Mouse (Mus musculus) forelimb bud, embryonic 11.5 days (tissue): Measurements from ENCODE around the gene Spaar.
"Not testable (repeated sequence)": the region's sequence is repeated elsewhere in the genome, so short reads cannot be mapped to it uniquely, and the experiment has no call there.

Experiments
- DNase-seq: peaks from one replicate; pipeline ENCODE4 v3.0.0-alpha.2; 2012; ENCODE audit warnings: low read depth, low spot score

The Spaar gene

DNA sequence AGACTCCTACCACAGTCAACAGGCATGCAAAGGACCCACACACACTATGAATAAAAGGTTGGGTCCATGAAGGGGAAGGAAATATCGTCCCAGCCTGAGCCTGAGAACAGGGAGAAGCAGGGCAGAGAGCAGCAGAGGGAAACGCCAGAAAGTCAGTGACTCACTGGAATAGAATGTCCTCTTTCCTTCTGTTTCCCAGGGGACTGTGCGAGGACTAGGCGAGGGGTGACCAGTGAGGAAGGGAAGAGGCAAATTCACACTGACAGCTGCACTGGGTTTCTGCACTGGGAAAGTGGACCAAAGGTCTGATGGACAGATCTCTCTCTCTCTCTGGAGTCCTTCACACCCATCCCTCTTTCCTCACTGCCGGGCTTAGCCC lies 1.3 kb upstream of the Spaar start:
- no peak for DNase-seq

DNA sequence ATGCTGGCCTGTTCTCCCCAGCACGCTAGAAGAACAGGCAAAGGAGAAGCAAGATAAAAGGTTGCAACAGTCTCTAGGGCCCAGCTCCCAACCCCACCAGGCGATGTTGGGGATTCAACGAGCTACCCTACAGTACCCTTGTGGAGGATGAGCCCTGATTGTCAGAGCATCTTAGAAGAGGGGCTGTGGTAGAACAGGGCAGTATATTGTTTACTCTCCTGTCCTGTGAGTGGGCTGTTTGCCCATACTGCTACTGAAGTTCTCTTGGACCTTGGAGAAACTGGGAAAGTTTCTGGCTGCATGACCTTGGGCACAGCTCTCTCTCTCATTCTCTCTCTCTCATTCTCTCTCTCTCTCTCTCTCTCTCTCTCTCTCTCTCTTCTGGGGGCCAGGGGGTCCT lies 708 bp upstream of the Spaar start:
- no peak for DNase-seq

GRCm38 (mm10) chr4:43730750-43731297 lies 990 bp downstream of the Spaar start:
- no peak for DNase-seq

- no peak for DNase-seq
These were observed 2.3 kb downstream of the Spaar start for GRCm38 (mm10) chr4:43732171-43732570.

DNA sequence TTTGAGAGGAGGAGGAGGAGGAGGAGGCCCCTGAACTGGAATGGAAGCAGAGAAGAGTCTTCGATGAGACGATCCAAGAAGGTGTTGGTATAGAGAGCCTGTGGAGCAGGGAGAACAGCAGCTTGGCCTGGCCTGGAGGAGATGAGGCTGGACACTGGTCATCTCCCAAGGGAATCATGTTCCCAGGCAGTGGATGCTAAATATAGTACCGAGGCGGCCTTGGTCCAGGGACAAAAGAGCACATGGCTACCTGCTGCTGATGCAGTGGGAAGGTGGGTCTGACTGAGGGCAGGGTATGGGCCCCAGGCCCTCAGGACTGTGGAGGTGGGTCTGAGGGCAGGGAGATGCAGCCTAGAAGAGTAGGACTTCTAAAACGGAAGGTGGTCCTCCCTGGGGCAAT lies 3.4 kb downstream of the Spaar start:
- no peak for DNase-seq

- no peak for DNase-seq
These were observed 7.3 kb downstream of the Spaar start for GRCm38 (mm10) chr4:43737144-43737543.

GRCm38 (mm10) chr4:43738989-43739674 lies 9.3 kb downstream of the Spaar start:
- no peak for DNase-seq

- DNase-seq: no peak
These were observed 11.7 kb downstream of the Spaar start for GRCm38 (mm10) chr4:43741526-43741925.

DNA sequence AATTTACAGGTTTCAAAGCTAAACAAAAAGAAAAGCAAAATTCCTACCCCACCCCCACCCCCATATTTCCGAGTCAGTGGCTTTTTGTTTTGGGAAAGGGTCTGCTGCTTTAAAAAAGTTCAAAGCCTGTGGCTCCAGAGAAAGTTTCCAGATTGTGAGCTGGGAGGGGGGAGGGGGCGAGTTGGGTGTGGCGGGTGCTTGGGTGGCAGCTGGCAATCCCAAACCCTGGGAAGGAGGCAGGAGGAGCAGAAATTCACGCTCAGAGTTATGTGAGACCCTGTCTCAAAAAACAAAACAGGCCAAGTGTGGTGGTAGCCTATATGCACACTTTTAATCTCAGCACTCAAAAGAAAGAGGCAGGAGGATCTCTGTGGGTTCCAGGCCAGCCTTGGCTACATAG lies 12.8 kb downstream of the Spaar start:
- DNase-seq: no peak

DNA sequence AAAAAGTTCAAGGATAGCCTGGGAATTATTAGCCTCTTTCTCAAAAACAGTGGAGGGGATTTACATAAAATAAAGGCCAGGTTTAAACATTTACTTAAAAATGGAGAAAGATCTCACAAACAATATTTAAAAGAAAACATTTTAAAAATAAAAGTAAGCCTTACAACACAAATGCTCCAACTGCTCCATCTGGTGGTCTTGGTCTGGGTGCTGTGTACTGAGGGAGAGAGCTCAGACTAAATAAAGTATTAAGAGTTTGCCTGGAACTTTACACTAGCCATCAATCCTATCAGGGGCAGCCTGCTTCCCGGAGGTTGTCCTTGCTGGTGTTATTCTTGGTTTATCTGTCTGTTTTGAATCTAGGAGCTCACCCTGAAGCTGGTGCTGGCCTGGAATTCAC lies 13.3 kb downstream of the Spaar start:
- DNase-seq: no peak

GRCm38 (mm10) chr4:43745187-43745586 lies 15.4 kb downstream of the Spaar start:
- peak; percentile 41 for DNase-seq

- DNase-seq: no peak
These were observed 27.4 kb downstream of the Spaar start for GRCm38 (mm10) chr4:43757213-43757612.

DNA sequence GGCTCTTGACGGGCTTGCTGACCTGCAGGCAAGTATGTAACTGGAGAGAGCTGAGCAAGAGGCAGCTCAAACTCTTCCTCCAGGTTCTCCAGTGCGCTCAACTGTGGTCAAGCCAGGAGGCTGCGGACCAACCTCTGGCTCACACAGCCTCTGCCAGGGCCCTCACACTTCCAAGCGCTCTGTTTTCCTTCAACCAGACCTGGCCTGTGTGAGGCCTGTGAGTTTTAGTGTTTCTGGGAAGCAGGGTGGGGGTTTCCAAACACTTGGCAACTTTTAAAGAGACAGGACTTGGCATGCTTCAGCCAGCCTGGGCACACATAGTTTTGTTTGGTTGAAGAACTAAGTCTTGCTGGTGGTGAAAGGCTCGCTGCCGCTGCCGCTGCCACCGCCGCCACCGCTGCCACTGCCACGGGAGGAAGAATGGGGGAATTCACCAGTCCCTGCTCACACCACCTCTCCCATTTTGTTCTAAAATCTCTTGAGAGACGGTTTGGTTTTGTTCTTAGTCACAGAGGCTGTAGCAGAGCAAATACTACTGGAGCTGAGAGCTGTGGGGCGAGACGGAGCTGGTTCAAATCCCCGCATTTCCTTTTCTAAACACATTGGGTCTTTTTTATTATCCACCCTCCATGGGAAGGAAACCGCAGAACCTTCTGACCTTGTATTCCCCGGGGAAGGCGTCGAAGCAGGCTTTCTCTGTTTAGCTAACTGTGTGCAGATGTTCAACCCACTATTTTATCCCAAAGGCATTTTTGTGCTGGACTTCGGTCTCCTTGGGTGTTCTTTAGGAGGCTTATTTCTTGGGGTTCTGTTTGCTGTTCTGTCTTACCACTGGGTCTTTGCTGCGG lies 30.0 kb downstream of the Spaar start:
- peak; percentile 43 for DNase-seq

DNA sequence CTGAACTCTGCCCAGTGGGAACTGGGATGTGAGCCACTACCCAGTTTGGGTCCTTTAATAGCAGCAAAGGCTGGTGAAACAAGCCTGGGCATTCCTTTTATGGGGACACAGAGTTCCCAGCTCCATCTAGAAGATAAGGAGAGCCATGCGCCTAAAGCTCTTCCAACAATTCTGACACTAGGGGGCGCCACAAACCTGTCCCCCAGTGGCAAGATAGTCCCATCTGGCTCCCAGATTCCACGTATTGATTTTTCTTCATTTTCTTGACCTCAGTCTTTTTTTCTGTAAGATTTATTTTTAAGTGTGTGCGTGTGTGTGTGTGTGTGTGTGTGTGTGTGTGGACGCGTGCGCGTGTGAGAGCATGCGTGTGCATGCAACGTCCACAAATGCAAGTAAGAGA lies 30.6 kb downstream of the Spaar start:
- DNase-seq: no peak

DNA sequence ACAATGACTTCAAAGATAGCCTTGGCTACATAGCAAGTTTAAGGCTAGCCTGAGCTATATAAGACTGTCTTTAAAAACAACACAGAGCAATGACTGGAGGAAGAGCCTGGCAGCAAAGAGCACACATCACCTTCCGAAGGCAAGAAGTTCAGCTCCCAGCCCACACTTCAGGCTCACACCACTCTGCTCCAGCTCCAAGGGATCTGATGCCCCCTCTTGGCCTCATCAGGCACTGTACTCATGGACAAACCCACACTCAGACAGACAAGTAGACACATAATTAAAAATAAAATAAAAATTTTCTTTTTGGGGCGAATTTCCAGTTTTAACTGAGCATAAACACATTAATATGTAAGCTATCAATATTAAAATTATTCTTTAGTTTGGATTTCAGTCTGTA lies 31.5 kb downstream of the Spaar start:
- DNase-seq: no peak

GRCm38 (mm10) chr4:43763410-43763809 lies 33.6 kb downstream of the Spaar start:
- DNase-seq: peak; percentile 59

GRCm38 (mm10) chr4:43768341-43768740 lies 38.5 kb downstream of the Spaar start:
- DNase-seq: no peak

DNA sequence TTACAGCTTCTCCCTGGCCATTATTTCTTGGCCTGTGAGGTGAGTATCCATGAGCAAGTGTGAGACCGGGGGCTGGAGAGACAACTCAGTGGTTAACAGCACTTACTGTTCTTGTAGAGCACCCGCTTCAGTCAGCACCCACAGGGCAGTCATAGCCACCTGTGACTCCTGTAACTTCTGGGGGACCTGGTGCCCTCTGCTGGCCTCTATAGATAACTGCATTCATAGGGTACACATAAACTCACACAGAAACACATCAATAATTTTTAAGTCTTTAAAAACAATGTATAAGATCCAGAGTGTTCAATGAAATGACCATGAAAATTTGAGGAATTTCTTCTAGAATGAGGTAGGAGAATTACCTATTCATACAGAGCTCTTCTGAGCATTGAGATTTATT lies 39.5 kb downstream of the Spaar start:
- no peak for DNase-seq

DNA sequence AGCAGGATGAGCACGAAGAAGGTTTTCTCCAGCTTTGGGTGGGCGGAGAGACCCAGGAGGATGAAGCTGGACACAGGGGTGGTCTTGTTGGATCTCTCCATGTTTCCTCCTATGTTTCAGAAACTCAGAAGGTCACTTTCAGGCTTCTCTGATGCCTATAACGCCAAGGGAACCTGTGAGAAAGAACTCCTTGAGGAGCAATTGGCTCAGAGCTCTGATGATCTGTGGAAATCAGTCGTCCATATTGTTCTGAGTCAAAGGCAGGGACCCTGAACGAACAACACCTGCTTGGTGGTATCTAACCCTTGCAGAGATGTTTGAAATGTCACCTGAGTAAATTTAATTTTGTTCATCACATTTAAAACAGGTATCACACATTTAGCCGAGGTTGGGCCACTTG lies 41.1 kb downstream of the Spaar start, which contains the start of gene Olfr159:
Olfr159 (minus strand) TSS at position 101 of the 400 bp plus-strand sequence.
- no peak for DNase-seq

- DNase-seq: no peak
These were observed 41.8 kb downstream of the Spaar start for GRCm38 (mm10) chr4:43771626-43772025.

- no peak for DNase-seq
These were observed 42.5 kb downstream of the Spaar start for GRCm38 (mm10) chr4:43772304-43772703.

GRCm38 (mm10) chr4:43795296-43795695 lies 65.5 kb downstream of the Spaar start:
- no peak for DNase-seq

DNA sequence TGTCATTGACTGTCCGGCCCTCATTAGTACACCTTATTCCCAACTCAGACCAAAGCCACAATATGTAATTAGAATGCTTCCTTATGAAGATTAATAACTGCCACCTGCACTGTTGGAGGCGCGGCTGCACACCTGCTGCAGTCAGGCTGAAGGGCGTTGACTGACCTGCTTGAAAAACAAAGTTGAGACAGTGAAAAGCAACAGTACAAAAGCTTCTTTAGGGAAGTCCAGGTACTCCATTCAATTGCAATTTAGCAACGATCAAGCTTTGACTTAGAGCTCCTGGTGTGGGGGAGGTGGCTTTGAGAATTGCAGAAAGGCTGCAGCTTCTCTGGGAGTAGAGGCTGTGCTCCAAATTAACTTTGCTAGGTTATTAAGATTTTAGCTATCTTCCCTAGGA lies 66.0 kb downstream of the Spaar start:
- DNase-seq: not testable (repeated sequence)
